Mouse (Mus musculus) embryonic facial prominence, embryonic 13.5 days (tissue): ENCODE measurements around the gene Aurkaip1. TPM values are rescaled to one million over a fixed set of nuclear protein-coding genes. Genes with fewer than 3 reads are reported as not detected.

Source experiments
- ATAC-seq: fragments of 200-750 bp; cut with Nextera tagmentation; 2 replicates; pipeline ENCODE4 v1.8.0; 2017; ENCODE audit warnings: low read depth; ENCODE audit not compliant: insufficient number of reproducible peaks, insufficient read depth, low FRiP score, low TSS enrichment
- H3K27ac ChIP-seq: fragments of 300-500 bp; sonication (generic); 2 replicates; pipeline ENCODE4 v1.5.1; 2015; ENCODE audit warnings: moderate library complexity, mild to moderate bottlenecking, inconsistent platforms
- H3K27me3 ChIP-seq: fragments of 300-500 bp; sonication (generic); 2 replicates; pipeline ENCODE4 v1.6.1; 2015; ENCODE audit warnings: mild to moderate bottlenecking, inconsistent platforms
- H3K36me3 ChIP-seq: fragments of 300-500 bp; sonication (generic); 2 replicates; pipeline ENCODE4 v1.6.1; 2015; ENCODE audit warnings: mild to moderate bottlenecking, inconsistent platforms
- H3K4me1 ChIP-seq: fragments of 300-500 bp; sonication (generic); 2 replicates; pipeline ENCODE4 v1.6.1; 2015; ENCODE audit warnings: inconsistent platforms
- H3K4me2 ChIP-seq: fragments of 300-500 bp; sonication (generic); 2 replicates; pipeline ENCODE4 v1.6.1; 2015; ENCODE audit warnings: moderate library complexity, mild to moderate bottlenecking, inconsistent platforms
- H3K4me3 ChIP-seq: fragments of 300-500 bp; sonication (generic); 2 replicates; pipeline ENCODE4 v1.5.1; 2015; ENCODE audit warnings: mild to moderate bottlenecking, inconsistent platforms
- H3K9ac ChIP-seq: fragments of 300-500 bp; sonication (generic); 2 replicates; pipeline ENCODE4 v1.6.1; 2015; ENCODE audit warnings: mild to moderate bottlenecking, inconsistent platforms
- H3K9me3 ChIP-seq: fragments of 300-500 bp; sonication (generic); 2 replicates; pipeline ENCODE4 v1.6.1; 2016; ENCODE audit warnings: inconsistent platforms
- WGBS: fragments of 180-500 bp; shearing (Covaris S2); methylation state at CpG from one replicate; pipeline ENCODE4 v1.1.7; 2015; ENCODE audit warnings: mixed read lengths; 5-methylcytosine and 5-hydroxymethylcytosine counted together
- polyA plus RNA-seq: library from polyadenylated mRNA; unstranded; fragments of >200 nt; fragmentation: Nextera tagmentation; extraction: Ambion mirVana; gene quantifications from 2 replicates; pipeline ENCODE4 v1.2.1, GENCODE M21; 2015

Gene Aurkaip1
- polyA plus RNA-seq, 1 experiment from 2014 or later, result 150 TPM

GRCm38 (mm10) chr4:155802075-155802474 is 29.0 kb upstream of the Aurkaip1 start:
- Histone ChIP-seq H3K4me3 (no peak overlapping the region), H3K27me3 (no peaks in the 10 kb centered on the region; the same call in 1 of the 2 replicates), H3K4me2 (no peak overlapping the region), H3K9ac (no peak overlapping the region), H3K9me3 (no peaks in the 10 kb centered on the region), H3K4me1 (peaks cover 17% of the 10 kb centered on the region), H3K27ac (no peak overlapping the region), H3K36me3 (peaks cover 21% of the 10 kb centered on the region)
- 100% methylated on average over 1 of the region's 1 CpGs for WGBS
- ATAC-seq, result no peak

GRCm38 (mm10) chr4:155802741-155803339 is 28.2 kb upstream of the Aurkaip1 start, which contains the start of gene Mrpl20:
Gene Mrpl20 (plus strand): TSS chr4:155802878.
- 7% methylated on average over 12 of the region's 12 CpGs for WGBS
- H3K4me1 ChIP-seq, result peaks cover 17% of the 10 kb centered on the region
- no peaks in the 10 kb centered on the region for H3K9me3 ChIP-seq
- H3K4me2 ChIP-seq, result peak within 1 kb of the TSS; percentile 77
- peaks cover 27% of the 10 kb centered on the region for H3K36me3 ChIP-seq
- ATAC-seq, result no peak
- peak within 1 kb of the TSS; percentile 93 for H3K9ac ChIP-seq
- H3K4me3 ChIP-seq, result peak within 1 kb of the TSS; percentile 89
- H3K27ac ChIP-seq, result peak within 1 kb of the TSS; percentile 69
- no peaks in the 10 kb centered on the region; the same call in 1 of the 2 replicates for H3K27me3 ChIP-seq

- Histone ChIP-seq H3K4me3 (peak overlapping the region; percentile 89), H3K9me3 (no peaks in the 10 kb centered on the region), H3K36me3 (peaks cover 34% of the 10 kb centered on the region), H3K4me2 (peak overlapping the region; percentile 77), H3K27ac (peak overlapping the region; percentile 69), H3K27me3 (no peaks in the 10 kb centered on the region; the same call in 1 of the 2 replicates), H3K9ac (peak overlapping the region; percentile 93), H3K4me1 (peaks cover 17% of the 10 kb centered on the region)
- WGBS, result under 1% methylated on average over 58 of the region's 58 CpGs
- ATAC-seq, result peak; percentile 96
Measured at GRCm38 (mm10) chr4:155803340-155804041, 27.6 kb upstream of the Aurkaip1 start.

DNA sequence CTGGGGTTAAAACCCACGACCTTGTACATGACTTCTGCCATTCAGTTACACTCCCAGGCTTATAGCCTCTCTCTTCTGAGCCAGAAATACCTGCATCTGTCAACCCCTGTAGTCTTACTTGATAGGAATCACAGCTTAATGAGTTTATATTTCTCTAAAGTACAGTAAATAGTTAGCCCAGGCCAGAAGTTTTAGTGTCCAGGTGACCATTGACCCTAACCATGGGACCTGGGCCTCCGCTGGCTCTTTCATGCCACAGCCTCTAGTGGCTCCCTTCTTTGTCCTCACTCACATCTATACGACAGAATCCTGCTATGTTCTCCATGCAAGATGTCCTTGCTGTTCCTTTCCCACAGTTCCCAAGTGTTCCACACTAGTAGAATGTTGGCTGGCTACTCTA is 23.2 kb upstream of the Aurkaip1 start:
- Histone ChIP-seq H3K4me1 (peaks cover 25% of the 10 kb centered on the region), H3K4me3 (no peak overlapping the region), H3K9me3 (no peaks in the 10 kb centered on the region), H3K27ac (no peak overlapping the region), H3K9ac (no peak overlapping the region), H3K4me2 (no peak overlapping the region), H3K36me3 (peaks cover 59% of the 10 kb centered on the region), H3K27me3 (no peaks in the 10 kb centered on the region)
- 91% methylated on average over 3 of the region's 3 CpGs for WGBS
- no peak for ATAC-seq

DNA sequence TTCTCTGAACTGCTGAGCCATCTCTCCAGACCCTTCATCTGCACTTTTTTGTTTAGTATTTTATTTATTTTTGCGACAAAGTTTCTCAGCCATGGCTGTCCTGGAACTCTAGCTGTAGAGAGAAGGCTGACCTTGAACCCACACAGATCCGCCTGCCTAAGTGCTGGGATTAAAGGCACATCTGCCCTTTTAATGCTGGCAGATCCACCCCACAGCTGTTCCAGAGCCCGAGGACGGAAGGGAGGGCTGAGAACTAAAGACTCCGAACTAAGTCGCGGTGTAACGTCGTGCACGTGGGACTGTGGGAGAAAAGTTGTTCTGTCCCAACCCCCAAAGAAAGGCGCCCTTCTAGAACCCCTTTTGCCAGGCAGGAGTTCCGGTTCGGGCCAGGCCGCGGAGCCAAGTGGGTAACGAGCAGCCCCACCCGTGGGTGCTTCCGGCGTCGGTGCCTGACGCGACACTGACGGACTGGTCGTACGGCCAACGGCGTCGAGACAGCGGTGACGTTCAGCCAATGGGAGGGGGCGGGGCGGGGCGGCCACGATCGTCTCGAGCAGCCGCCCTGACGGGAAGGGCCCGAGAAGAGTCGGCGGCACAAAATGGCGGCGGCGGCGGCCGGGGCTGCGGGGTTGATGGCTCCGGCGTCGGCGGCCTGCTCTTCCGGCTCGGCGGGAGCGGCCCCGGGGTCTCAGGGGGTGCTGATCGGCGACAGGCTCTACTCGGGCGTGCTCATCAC is 19.0 kb upstream of the Aurkaip1 start, which contains the start of gene Ccnl2:
Ccnl2 (plus strand) TSS at position 561 of the 736 bp plus-strand sequence.
- Histone ChIP-seq H3K9ac (peak within 1 kb of the TSS; percentile 100), H3K27me3 (no peaks in the 10 kb centered on the region), H3K4me1 (peaks cover 22% of the 10 kb centered on the region), H3K36me3 (peaks cover 72% of the 10 kb centered on the region), H3K9me3 (no peaks in the 10 kb centered on the region), H3K4me2 (peak within 1 kb of the TSS; percentile 82), H3K27ac (peak within 1 kb of the TSS; percentile 96), H3K4me3 (peak within 1 kb of the TSS; percentile 100)
- WGBS, result under 1% methylated on average over 56 of the region's 60 CpGs
- peak; percentile 99 for ATAC-seq

- Histone ChIP-seq H3K4me1 (peaks cover 22% of the 10 kb centered on the region), H3K27ac (peak overlapping the region; percentile 96), H3K4me2 (peak overlapping the region; percentile 82), H3K36me3 (peaks cover 72% of the 10 kb centered on the region), H3K27me3 (no peaks in the 10 kb centered on the region), H3K9ac (peak overlapping the region; percentile 100), H3K9me3 (no peaks in the 10 kb centered on the region), H3K4me3 (peak overlapping the region; percentile 100)
- under 1% methylated on average over 49 of the region's 49 CpGs for WGBS
- ATAC-seq, result peak; percentile 12
Measured at GRCm38 (mm10) chr4:155812665-155813181, 18.3 kb upstream of the Aurkaip1 start.

DNA sequence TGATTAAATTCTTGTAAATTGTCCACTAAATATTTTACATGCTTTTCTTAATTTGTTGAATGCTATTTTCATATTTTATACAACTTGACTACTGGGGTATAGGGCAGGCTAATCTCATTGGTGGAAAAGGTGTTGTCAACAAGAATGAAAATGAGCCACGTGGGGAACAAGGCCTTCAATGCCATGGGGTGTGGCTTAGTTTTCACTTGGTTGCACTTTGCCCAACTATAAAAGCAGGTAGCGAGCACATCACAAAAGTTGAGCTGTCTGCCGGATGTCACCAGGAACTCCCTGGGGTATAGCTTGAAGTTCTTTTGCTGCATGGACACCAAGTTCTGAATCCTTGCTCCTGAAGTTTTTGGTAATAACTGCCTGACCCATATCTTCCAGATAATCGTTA is 13.5 kb upstream of the Aurkaip1 start:
- WGBS, result 89% methylated on average over 4 of the region's 4 CpGs
- Histone ChIP-seq H3K9ac (no peak overlapping the region), H3K27ac (no peak overlapping the region), H3K4me1 (peaks cover 14% of the 10 kb centered on the region), H3K4me3 (no peak overlapping the region), H3K9me3 (no peaks in the 10 kb centered on the region), H3K4me2 (no peak overlapping the region), H3K36me3 (peaks cover 85% of the 10 kb centered on the region), H3K27me3 (no peaks in the 10 kb centered on the region)
- no peak for ATAC-seq

DNA sequence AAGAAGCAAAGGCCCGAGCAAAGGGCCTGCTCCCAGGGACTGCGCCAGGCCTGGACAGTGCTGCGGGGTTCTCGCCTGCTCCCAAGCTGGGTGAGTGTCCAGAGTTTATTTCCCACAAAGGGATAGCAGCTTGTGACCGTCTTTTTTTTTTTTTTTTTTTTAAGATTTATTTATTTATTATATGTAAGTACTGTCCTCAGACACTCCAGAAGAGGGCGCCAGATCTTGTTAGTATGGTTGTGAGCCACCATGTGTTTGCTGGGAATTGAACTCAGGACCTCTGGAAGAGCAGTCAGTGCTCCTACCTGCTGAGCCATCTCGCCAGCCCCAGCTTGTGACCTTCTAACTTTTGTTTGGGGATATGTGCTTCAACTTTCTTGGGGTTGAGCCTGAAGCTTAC is 10.0 kb upstream of the Aurkaip1 start:
- WGBS, result 79% methylated on average over 7 of the region's 7 CpGs
- H3K4me1 ChIP-seq, result 0 out of 2 replicates have a peak, but pooled peaks cover 2% of the 10 kb centered on the region
- H3K36me3 ChIP-seq, result peaks cover 94% of the 10 kb centered on the region
- H3K9me3 ChIP-seq, result no peaks in the 10 kb centered on the region
- ATAC-seq, result no peak
- H3K4me3 ChIP-seq, result no peak overlapping the region
- no peak overlapping the region for H3K27ac ChIP-seq
- H3K4me2 ChIP-seq, result no peak overlapping the region
- H3K27me3 ChIP-seq, result no peaks in the 10 kb centered on the region
- no peak overlapping the region for H3K9ac ChIP-seq

GRCm38 (mm10) chr4:155823443-155823842 is 7.6 kb upstream of the Aurkaip1 start:
- no peaks in the 10 kb centered on the region for H3K4me1 ChIP-seq
- H3K36me3 ChIP-seq, result peaks cover 87% of the 10 kb centered on the region
- H3K27ac ChIP-seq, result no peak overlapping the region
- ATAC-seq, result 0 out of 2 replicates have a peak, but pooled peaks have one; percentile 26
- no peaks in the 10 kb centered on the region for H3K9me3 ChIP-seq
- no peak overlapping the region for H3K4me2 ChIP-seq
- H3K27me3 ChIP-seq, result no peaks in the 10 kb centered on the region
- H3K9ac ChIP-seq, result no peak overlapping the region
- WGBS, result 95% methylated on average over 16 of the region's 16 CpGs
- no peak overlapping the region for H3K4me3 ChIP-seq

DNA sequence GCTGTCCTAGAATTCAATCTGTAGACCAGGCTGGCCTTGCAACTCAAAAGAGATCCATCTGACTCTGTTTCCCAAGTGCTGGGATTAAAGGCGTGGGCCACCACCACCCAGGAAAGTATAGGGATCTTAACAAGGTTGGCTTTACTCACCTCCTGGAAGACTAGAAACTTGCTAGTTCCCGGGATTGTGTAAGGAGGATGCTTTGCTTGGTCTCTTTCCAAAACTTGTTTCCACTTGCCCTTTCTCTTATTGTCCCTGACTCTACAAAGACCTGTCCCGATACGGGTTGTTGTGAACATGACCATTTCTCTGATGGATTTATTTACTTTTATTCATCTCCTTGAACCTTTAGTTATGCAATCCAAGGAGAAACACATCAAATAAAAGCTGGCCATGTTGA is 1.2 kb upstream of the Aurkaip1 start:
- no peak for ATAC-seq
- WGBS, result 91% methylated on average over 4 of the region's 4 CpGs
- no peaks in the 10 kb centered on the region for H3K27me3 ChIP-seq

DNA sequence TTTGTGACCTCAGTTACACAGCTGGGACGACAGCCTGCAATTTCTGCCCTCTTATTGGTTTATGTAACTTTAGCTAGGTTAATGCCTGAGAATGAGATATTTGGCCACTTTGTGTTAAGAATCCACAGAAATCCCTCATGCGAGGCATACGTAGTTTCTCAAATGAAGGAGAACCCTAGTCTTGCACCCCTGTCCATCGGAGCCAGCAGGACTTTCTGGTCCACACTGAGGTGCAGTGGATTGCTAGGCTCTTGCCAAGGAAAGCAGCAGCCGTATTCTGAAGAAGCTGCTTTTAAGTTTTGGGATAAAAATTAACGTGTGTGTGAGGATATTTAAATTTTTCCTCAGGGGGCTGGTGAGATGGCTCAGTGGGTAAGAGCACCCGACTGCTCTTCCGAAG is 476 bp upstream of the Aurkaip1 start:
- peak overlapping the region; percentile 13; the same call in 1 of the 2 replicates for H3K27ac ChIP-seq
- H3K9me3 ChIP-seq, result no peaks in the 10 kb centered on the region
- H3K9ac ChIP-seq, result peak overlapping the region; percentile 85; the same call in 1 of the 2 replicates
- 57% methylated on average over 8 of the region's 8 CpGs for WGBS
- no peak for ATAC-seq
- H3K27me3 ChIP-seq, result no peaks in the 10 kb centered on the region
- H3K4me1 ChIP-seq, result peaks cover 25% of the 10 kb centered on the region
- peak overlapping the region; percentile 89 for H3K4me2 ChIP-seq
- peak overlapping the region; percentile 76 for H3K4me3 ChIP-seq
- peaks cover 27% of the 10 kb centered on the region for H3K36me3 ChIP-seq

More for the DNA sequence above, 1.2 kb upstream of the Aurkaip1 start:
- H3K27ac ChIP-seq, result no peak overlapping the region
- no peak overlapping the region for H3K4me2 ChIP-seq
- no peak overlapping the region for H3K4me3 ChIP-seq
- H3K9ac ChIP-seq, result no peak overlapping the region
- H3K36me3 ChIP-seq, result peaks cover 34% of the 10 kb centered on the region
- peaks cover 25% of the 10 kb centered on the region for H3K4me1 ChIP-seq
- no peaks in the 10 kb centered on the region for H3K9me3 ChIP-seq
